Mouse (Mus musculus) common myeloid progenitor, adult 5-6 weeks (primary cell): ENCODE measurements at regions not wholly inside any gene's neighbourhood (a gene's known extent, or its start where the extent isn't known, plus 50 kb on each side); places are given as distances from the start of the nearest gene placed in this dataset.

Experiments
- ATAC-seq: replicated peaks from 2 replicates; pipeline ENCODE4 v1.8.0; 2016; ENCODE audit warnings: low read depth, mild to moderate bottlenecking, moderate TSS enrichment, inconsistent platforms; ENCODE audit not compliant: poor library complexity, severe bottlenecking

- ATAC-seq, result no peak
Measured at GRCm38 (mm10) chr7:40812952-40813351, 85.2 kb upstream of the Vstm2b start.

GRCm38 (mm10) chr7:40825141-40825742 lies 72.9 kb upstream of the Vstm2b start:
- ATAC-seq, result no peak

- ATAC-seq, result no peak
Measured at GRCm38 (mm10) chr7:40829526-40829925, 68.6 kb upstream of the Vstm2b start.

DNA sequence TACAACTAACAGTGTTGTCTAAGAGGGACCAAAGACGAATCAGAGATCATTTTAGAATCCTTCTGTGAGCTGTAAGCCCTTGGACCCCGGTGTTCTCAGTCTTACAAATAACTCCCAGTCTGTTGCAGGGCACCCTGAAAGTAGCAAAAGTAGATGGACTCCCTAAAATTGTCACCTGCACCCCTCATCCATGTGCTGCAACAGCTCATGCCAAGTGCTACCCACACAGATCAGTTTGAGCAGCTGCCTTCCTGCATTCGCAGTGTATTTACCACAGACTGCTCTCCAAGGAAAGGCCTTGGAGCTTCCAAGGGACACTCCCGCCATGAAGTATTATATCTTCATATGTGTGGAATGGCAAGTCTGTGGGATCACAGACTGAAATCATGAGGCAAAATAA lies 66.5 kb upstream of the Vstm2b start:
- no peak for ATAC-seq

DNA sequence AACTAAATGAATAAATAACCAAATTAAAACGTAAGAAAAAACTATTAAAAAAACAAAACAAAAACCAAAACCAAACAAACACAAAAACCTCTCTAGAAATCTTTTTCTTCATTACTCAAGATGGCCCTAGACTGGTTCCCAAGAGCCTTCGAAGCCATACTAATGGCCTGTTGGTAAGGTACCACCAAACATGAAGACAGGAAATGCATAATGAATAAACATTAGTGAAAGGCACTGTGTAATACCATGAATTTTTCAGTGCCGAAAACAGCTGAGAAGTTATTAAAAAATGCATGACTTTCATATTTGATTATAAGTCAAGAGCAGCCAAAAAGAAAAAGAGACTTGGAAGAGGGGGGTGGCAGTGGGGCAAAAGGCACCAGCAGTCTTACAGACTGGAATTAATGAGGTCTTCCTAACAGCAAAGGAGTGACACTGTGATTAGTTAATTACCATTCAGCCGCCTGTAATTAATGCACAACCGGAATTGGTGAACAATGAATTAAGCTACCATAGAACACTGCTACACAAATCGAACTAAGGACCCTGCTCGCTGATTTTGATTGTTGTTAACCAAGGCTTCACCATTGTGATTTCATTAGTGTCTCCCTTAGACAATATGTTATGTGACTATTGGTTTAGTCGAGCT lies 55.7 kb upstream of the Vstm2b start:
- ATAC-seq, result no peak

DNA sequence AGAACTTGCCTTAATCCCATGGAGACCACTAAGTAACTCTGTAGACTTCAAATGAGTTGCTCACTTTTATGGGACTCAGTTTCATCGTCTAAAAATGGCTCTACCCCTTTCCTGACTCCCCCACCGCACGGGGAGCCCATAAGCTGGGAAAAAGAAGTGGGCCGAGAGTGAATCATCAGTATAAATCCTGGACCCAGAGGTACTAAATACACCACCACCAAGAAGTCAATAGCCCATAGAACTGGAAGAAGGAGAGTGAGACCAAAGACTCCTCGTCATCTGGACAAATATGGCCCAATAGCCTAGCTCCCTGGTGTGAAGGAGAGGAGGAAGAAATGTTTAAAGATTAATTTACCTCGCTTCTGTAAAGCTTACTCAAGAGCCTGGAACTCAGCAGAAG lies 51.6 kb upstream of the Vstm2b start:
- no peak for ATAC-seq
